Mouse (Mus musculus) T-cell, adult 2 months (primary cell): Measurements from ENCODE around the gene Sigirr.

ENCODE experiments used
- DNase-seq: peaks from one replicate; pipeline ENCODE4 v3.0.0; 2022; ENCODE audit warnings: low spot score

Gene Sigirr

DNA sequence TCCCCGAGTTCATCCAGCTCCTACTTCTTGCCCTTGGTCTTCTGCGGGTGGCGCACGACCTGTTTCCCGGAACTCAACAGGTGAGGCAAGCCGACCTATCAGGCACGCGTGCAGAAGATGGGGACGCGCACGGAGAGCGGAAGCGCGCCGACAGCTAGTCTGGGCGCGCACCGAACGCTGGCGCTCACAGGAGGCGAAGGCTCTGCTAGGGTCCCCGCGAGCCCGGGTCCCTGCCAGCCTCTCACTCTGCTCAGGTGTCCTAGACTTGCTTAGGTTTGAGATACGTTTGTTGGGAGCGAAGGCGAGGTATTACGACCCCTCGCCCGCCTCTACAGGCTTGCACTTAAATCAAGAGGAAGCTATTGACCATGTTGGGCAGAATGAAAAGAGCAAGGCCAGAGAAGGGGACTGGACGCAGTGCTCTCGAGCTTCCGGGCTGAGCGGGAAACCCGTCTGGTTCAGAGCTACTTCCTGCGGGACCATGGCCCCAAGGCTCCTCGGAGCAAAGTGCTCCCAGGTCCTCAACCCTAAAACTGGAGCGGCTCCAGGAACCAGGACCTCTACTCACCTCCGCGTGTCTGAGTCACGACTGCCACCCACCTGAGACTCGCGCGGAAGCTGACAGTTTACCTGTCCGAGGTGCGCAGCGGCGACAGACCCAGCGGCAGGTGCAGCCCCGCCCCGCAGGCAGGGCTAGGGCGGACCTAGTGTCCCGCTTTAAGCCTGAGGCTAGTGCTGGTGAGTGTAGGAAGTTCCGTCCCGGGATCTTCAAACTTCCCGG lies at the start of gene Sigirr:
Sigirr (minus strand) TSS at position 662 of the 781 bp plus-strand sequence.
- DNase-seq: peak; percentile 77

DNA sequence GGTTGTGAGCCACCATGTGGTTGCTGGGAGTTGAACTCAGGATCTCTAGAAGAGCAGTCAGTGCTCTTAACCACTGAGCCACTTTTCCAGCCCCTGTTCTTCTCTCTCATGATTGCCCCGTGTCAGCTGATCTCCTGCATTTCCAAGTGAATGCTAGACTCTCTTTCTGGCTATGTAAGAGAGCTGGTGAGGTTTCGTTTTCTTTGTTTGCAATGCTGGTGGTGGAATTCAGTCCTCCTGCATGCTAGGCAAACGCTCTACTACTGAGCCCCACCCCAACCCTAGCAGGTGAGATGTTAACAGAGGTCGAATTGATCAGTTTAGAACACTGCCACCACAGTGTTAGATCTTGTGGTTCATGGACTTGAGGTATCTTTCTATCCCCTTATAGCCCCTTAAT lies 48.3 kb upstream of the Sigirr start:
- no peak for DNase-seq

DNA sequence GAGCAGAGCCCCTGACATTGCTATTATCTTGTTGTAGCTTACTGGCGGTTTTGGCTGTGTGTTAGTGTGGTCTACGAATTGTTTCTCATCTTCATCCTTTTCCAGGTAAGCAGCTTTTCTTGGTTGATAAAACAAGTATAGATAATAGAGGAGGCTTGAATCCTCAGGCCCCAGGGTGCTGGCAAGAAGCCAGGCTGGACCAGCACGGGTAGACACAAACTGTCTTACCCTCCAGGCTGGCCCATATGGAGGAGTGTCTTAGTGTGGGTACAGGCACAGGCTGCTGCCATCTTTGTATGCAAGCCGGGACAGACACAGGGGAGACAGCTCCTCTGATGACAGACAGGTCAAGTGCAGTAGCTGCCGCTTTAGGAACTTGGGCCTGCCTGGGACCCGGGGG lies 46.7 kb upstream of the Sigirr start:
- no peak for DNase-seq

DNA sequence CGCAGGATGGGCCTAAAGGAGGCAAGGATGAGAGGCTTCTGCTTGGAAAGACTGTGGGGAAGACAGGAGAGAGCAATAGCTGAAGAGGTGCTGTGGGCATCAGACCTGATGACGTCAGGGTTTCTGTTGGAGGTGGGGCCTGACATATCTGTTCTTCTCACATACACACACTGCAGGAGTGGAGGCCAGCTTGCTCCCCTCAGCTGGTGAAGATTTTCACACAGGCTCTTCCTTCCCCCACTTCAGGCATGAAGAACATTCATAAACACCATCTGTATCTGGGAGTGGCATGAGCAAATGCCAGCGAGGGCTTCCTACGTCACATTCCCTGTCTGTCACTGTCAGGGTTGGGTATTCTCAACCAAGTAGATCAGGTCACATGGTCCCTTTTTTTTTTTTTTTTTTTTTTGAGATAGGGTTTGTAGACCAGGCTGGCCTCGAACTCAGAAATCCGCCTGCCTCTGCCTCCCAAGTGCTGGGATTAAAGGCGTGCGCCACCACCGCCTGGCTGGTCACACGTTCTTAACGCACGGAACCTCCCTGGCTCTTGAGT lies 45.7 kb upstream of the Sigirr start:
- DNase-seq: no peak

DNA sequence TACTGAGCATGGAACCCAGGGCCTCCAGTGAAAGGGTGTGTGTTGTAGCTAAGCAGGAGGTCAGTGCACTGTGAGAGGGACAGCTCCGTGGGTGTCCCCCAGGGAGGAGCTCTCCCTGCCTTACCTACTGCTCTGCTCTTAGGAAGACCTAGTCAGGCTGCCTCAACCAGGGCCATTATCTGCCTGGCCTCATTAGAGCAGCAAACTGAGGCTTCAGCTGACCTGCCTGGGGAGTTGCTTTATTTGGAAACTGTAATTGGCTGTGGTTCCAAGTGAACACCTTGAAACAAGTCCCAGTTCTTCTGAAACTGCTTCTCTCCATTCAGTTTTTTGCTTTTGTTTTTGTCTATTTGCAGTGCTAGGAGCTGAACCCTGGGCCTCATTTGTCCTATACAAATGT lies 45.0 kb upstream of the Sigirr start:
- no peak for DNase-seq

DNA sequence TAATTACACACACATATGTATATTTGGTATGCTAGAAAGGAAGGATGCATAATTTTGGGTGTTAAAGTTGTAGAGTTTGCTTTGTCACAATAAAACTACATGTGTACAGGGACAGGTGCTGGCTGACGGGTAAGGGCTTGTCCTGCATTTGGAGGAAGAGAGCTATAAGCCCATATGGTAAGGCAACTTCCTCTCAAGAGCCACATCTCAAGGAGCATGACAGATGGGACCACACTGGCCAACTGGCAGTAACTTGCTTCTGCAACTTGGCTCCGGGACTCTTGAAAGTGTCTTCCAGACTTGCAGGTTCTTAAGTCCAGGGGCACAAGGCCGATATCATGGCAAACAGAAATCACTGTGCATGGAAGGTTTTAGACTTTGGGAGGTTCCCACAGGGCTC lies 44.3 kb upstream of the Sigirr start:
- DNase-seq: no peak

DNA sequence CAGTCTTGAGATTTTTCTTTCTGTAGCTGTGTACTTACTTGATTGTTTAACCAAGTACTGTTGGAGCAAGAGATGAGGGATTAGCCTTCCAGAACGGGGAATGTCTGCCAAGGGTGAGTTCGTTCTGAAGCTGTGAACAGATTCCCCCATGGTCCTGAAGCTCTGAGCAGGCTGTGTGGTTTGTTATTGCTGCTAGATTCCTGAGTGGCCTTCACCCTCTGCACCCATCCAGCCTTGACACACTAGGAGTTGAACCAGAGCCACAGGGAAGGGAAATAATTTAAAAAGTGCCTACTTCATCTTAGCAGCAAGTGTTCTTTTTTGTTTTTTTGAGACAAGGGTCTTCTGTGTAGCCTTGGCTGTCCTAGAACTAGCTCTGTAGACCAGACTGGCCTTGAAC lies 43.5 kb upstream of the Sigirr start:
- no peak for DNase-seq

DNA sequence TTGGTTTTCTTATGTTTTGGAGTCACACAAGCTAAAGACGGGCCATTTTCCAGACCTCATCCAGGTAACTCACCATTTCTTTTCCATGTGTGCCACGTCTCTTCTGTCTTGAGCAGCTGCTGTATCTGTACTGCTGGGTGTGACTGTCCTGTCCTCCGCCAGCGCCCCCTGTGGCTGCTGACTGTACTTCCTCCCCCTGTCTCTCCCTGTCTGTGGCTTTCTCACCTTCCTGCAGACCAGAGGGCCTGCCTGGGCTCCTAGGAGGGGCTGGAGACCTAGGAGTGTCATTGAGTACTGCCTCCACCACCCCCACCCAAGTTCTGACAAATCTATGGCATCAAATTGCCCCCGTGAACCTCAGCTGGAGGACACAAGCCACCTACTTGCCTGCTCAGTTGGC lies 42.7 kb upstream of the Sigirr start:
- peak; percentile 52 for DNase-seq

DNA sequence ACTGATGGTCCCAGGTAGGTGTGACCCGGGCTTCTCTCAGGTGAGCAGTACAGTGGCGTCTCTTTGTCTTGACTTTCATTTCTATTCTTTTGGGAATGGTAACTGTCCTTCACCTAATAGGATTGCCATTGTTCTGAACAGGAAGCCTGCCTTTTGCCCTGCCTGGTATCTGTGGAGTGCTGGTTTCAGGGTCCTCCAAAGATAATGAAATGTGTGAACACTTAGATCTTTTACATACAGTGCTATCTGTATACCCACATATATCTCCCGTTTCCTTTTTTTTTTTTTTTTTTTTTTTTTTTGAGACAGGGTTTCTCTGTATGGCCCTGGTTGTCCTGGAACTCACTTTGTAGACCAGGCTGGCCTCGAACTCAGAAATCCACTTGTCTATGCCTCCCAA lies 41.0 kb upstream of the Sigirr start:
- no peak for DNase-seq

DNA sequence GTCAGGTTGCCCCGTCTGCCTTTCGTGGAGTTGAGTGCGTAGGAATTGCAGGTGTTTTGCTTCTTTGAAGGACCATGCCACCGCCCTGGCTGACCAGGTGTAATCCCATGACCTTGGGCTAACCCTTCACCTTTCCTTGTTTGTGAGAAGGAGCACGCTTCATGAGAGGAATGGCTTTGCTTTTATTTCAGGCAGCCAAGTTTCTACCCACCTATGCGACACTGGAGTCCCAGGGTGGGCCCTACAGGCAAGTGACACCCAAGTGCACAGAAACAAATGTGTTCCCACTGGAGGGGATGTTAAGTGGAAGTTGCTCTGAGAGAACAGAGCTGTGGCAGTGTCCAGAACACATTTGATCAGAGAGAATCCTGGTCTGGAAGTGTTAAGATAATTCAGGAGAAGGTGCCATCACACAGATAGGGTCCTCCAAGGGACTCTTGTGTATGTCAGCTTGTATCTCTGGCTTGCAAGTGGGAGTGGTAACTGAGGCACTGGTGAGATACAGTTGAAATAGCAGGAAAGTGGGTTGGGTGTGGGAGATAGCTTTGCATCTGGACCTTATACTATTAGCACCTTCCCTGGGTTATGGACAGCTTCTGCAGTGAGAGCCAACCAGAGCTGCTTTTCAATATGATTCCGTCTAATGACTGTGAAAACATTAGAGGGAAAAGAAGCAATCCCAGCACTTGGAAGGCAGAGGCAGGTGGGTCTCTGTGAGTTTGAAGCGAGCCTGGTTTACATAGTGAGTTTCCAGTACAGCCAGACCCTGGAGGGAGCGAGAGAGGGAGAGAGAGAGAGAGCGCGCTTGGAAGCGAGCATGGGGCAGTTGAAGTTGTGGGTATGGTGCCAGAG lies 31.8 kb upstream of the Sigirr start:
- no peak for DNase-seq

DNA sequence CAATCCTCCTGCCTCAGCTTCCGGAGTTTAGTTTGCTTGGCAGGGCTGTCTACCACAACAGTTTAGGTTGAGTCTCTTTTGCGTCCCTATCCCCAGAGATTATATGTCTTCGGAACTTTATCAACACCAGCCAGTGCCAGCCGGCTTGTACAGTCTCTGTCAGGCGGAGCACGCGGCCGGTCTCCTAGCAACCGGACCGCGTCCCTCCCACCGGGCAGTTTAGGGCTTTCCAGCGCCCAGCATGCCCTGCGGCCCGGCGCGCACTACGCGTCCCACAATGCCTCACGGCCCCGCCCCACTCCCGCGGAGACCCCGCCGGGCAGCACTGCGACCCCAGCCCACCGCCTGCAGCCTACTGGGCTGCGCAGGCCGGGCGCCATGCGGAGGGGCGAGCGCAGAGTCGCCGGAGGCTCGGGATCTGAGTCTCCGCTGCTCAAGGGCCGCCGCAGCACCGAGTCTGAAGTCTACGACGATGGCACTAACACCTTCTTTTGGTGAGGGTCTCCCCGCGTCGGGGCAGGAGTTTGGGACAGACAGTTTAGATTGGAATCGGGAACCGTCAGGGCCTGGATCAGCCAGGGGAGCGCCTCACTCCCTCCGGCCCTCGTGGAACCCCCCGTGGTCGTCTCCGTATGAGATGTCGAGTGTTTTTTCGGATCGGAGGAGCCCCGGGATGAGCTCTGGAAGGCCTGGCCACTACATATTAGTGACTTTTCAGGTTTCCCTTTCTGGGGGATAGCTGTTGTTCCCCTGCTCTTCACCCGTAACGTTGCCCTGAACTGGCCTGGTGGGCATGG lies 30.9 kb upstream of the Sigirr start:
- peak; percentile 87 for DNase-seq

DNA sequence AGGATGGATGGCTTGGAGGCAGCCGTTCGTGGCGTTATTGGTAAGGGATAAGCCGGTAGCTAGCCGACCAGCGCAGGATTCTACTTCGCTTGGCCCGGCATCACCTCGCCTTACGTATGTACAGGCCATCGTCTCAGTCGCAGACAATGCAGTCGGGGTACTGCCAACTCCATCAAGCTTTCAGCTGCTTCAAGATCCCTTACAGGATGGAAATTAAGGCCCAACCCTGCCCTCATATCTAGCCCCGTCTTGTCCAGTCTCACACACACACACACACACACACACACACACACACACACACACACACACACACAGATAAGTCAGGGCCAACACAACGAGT lies 23.1 kb upstream of the Sigirr start:
- DNase-seq: no peak

DNA sequence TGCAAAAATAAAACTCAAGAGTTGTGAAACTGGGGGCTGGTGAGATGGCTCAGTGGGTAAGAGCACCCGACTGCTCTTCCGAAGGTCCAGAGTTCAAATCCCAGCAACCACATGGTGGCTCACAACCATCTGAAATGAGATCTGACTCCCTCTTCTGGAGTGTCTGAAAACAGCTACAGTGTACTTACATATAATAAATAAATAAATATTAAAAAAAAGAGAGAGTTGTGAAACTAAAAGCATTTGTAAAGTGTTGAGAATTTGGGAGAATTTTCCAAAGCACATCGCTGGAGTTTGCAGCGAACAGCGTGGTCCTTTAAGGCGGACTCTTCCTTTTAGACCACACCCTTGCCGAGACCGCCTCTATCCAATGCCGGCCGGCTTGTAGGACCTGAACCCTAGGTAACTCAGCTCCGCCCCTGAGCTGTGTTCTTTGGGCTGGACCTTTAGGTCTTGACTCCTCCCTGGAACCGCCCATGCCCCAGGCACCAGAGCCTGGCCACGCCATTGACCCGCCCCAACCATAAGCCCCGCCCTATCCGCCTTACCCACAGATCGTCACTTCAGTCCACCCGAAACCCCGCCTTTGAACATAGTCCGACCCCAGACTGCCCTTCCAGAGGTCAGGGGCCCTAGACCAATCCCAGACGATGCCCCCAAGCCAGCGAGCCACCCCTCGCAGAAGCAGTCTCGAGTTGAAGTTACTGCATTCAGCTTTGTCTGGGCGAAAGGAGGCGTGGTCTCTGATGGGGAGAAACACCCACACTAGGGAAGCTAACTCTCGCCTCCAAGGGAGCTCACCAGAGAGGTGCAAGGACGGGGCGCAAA lies 22.5 kb upstream of the Sigirr start:
- DNase-seq: peak; percentile 86

DNA sequence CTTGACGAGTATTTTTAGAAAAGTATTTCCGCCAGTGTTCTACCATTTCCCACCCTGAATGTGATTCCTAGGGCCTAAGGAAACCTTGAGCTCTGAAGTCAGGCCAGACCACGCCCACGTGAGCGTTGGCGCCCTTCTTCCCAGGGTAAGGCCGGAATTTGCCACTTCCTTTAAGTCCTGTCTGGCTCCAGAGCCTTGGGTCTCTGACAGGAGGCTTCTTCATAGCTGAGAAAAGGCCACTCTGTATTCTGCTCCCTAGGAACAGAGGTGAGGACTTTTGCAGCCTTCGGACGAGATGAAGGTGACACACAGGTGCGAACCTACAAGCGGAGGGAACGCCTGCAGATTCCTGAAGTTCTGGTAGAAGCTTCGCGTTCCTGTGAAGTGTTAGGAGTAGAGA lies 21.9 kb upstream of the Sigirr start, which contains the start of gene Ptdss2:
Ptdss2 (plus strand) TSS at position 138 of the 400 bp plus-strand sequence.
- no peak for DNase-seq

DNA sequence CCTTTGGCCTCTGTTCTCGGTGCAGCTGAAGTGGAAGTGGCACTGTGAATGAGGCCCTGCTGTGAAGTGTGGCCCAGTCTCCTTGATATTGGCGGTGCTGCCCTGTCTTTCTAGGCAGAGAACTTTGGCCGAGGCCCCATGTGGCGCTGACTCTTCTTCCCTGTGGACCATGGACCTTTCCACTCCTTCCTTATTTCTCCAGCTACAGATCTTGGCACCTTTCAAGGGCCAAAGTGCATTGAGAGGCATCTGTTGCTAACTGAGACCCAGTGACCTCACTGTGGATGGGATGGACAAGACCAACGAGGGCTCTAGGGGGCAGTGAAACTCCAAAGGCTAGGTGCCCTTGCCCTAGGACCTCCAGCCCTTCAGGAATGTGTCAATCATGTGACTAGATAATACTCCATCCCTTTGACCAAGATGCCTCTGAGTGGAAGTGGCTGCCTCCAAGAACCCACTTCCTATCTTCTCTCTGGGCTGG lies 20.7 kb upstream of the Sigirr start:
- DNase-seq: no peak

DNA sequence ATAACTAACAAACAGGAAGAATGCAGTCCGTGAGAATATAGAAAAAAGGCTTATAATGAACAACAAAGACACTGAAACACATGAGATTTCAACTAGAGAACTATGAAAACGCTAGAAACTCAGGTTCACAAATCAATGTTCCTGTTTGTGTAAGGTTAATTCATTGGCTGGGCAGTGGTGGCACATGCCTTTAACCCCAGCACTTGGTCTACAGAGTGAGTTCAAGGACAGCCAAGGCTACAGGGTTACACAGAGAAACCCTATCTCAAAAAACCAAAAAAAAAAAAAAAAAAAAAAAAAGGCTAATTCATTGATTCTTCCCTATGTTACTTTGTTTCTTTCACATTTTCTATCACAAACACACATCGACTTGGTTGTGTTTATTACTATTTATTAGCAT lies 20.2 kb upstream of the Sigirr start:
- no peak for DNase-seq

DNA sequence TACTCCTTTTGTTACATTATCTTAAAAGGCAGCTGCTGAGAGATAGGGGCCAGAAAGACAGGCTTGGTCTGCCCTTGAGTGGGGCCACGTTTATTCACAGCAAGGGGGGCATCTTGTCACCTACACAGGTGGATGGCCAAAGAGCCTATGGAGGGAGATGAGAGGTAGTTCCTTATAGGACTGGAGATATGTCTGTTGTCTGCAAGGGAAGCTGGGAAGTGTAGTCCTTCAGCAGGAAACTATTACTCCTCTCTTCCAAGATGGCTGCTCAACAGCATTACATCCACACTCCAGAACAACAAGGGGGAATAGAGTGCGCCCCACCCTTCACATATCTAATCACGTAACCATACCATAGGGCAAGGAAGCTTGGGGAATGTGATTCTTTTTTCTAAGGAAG lies 19.1 kb upstream of the Sigirr start:
- no peak for DNase-seq

DNA sequence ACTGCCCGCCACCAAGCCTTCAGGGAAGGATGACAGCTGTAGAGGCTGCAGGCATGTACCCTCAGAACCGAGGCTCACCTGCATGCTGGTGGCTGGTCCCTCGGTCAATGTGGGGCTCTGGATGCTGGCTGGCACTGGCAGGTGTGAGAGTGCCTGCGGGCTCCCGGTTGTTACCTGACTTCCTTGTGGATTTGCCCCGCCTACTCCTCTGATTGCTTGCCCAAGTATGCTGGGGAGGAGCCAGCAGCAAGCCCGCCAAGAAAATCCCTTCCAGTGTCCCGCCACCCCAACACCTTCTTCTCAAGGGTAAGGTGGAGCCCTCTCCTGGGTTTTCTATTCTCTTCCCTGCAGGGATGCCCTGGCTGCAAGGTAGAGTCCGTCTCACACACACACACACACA lies 17.3 kb upstream of the Sigirr start, which contains the start of gene Ano9:
Ano9 (minus strand) TSS at position 171 of the 400 bp plus-strand sequence.
- DNase-seq: no peak

DNA sequence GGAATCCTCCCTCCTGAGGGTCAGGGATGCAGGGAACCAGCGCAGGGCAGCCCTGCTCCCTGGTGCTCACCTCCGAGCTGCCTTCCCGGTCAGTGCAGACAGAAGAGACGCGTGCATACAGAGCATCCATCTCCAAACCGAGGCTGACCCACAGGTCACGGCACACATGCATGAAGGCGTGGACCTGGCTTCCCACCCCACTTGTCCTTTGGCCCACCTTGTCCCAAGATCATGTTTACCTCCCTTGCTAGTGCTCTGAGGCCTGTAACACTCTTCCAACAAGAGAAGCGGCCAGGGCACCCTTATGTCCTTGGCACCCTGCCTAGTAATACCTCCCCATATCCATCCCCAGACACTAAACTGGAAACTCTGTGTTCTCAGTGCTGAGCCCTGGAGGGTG lies 15.5 kb upstream of the Sigirr start:
- no peak for DNase-seq

DNA sequence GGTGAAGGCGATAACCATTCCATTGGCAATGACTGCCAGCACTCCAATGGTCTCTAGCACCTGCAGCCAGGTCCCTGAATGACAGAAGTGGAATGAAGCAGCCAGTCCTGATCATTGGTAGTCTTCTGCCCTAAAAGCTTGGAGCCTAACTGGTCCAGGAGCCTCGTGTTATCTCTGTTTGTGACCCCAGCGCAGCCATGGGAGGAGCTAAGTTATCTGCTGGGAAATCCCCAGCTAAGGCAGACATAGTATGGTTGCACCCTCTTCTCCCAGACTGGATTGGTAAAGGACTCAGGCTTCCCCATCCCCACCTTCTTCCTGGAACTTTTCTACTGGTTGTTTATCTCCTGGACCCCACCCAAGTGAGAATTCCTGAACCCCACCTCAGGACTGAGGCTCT lies 2.8 kb upstream of the Sigirr start:
- no peak for DNase-seq

DNA sequence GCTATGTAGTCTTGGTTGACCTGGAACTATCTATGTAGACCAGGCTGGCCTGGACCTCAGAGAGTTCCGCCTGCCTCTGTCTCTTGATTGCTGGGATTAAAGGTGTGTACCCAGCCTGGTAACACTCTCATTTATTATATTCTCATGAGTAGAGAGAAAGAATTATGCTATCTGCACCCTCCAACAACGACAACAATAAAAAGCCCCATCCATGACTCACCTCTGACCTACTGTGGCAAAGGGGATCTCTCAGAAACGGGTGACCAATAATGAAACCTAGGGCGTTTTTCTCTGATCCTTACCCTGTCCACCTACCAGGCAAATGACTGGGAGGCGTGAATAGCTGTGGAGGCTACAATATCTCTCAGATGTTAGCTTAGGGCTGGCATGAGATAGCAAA lies 3.2 kb downstream of the Sigirr start:
- DNase-seq: no peak
